Mouse (Mus musculus) left cerebral cortex, postnatal 25 days (tissue): Measurements from ENCODE around the gene Chd2. TPM values are rescaled to one million over a fixed set of nuclear protein-coding genes. Genes with fewer than 3 reads are reported as not detected.

Experiments
- DNase-seq, 2 experiments: peaks; one replicate each; pipeline ENCODE4 v3.0.0; 2022; ENCODE audit warnings: low spot score in 2 of 2, mixed read lengths in 1 of 2
- intact Hi-C: fragments of 180-260 bp; cut with DNase I; formaldehyde crosslinking; loops from one replicate; pipeline ENCODE4 v1.15.1; 2025
- total RNA-seq, 2 experiments: library from RNA; stranded (reverse); gene quantifications; 2 replicates each; pipeline ENCODE4 v1.2.3; 2021

Chd2 gene
- total RNA-seq, 2 experiments from 2014 or later, result 45.7 to 57.4 TPM

- no peak for DNase-seq
- intact Hi-C loops, result no loop called here
These were observed 62.1 kb downstream of the Chd2 start for GRCm38 (mm10) chr7:73479506-73479905.

GRCm38 (mm10) chr7:73478157-73479058, 63.2 kb downstream of the Chd2 start:
- no peak for DNase-seq
- intact Hi-C loops, result no loop called here

- intact Hi-C loops, result no loop called here
- peak in 1 of 2 experiments; percentile 70 for DNase-seq
These were observed 73.9 kb downstream of the Chd2 start for GRCm38 (mm10) chr7:73467741-73468140.

GRCm38 (mm10) chr7:73463546-73463945, 78.1 kb downstream of the Chd2 start:
- intact Hi-C loops, result no loop called here
- no peak for DNase-seq

- intact Hi-C loops, result no loop called here
- DNase-seq, result no peak
These were observed 87.5 kb downstream of the Chd2 start for GRCm38 (mm10) chr7:73454113-73454512.

- intact Hi-C loops, result no loop called here
- DNase-seq, result no peak
These were observed 89.3 kb downstream of the Chd2 start for GRCm38 (mm10) chr7:73452187-73452808.

GRCm38 (mm10) chr7:73451594-73451993, 90.0 kb downstream of the Chd2 start:
- intact Hi-C loops, result no loop called here
- DNase-seq, result no peak

- intact Hi-C loops, result no loop called here
- no peak for DNase-seq
These were observed 99.4 kb downstream of the Chd2 start for GRCm38 (mm10) chr7:73442246-73442645.

- no peak for DNase-seq
- intact Hi-C loops, result no loop called here
These were observed 99.8 kb downstream of the Chd2 start for GRCm38 (mm10) chr7:73441802-73442201.

- intact Hi-C loops, result loop anchor here (5.0 kb wide), 1 partner anchor 192 kb away; no protein-coding TSS in a partner anchor
- no peak for DNase-seq
These were observed 105.9 kb downstream of the Chd2 start for GRCm38 (mm10) chr7:73435685-73436084.

- DNase-seq, result no peak
- intact Hi-C loops, result no loop called here
These were observed 107.3 kb downstream of the Chd2 start for GRCm38 (mm10) chr7:73434336-73434677.

- intact Hi-C loops, result no loop called here
- no peak for DNase-seq
These were observed 107.8 kb downstream of the Chd2 start for GRCm38 (mm10) chr7:73433637-73434335.

GRCm38 (mm10) chr7:73428525-73428924, 113.1 kb downstream of the Chd2 start:
- DNase-seq, result no peak
- intact Hi-C loops, result no loop called here

- intact Hi-C loops, result no loop called here
- DNase-seq, result no peak
These were observed 113.8 kb downstream of the Chd2 start for GRCm38 (mm10) chr7:73427794-73428193.

GRCm38 (mm10) chr7:73426752-73427386, 114.8 kb downstream of the Chd2 start:
- intact Hi-C loops, result no loop called here
- no peak for DNase-seq

GRCm38 (mm10) chr7:73426235-73426634, 115.4 kb downstream of the Chd2 start:
- intact Hi-C loops, result no loop called here
- DNase-seq, result no peak

- DNase-seq, result no peak
These were observed 116.2 kb downstream of the Chd2 start for GRCm38 (mm10) chr7:73425451-73425850.

GRCm38 (mm10) chr7:73424705-73425104, 116.9 kb downstream of the Chd2 start:
- no peak for DNase-seq
- intact Hi-C loops, result loop anchor here (5.0 kb wide), 2 partner anchors 832 to 882 kb away; no protein-coding TSS in a partner anchor

More at GRCm38 (mm10) chr7:73425451-73425850, 116.2 kb downstream of the Chd2 start:
- intact Hi-C loops, result no loop called here

- intact Hi-C loops, result loop anchor here (5.0 kb wide), 2 partner anchors 832 to 882 kb away; no protein-coding TSS in a partner anchor
- no peak for DNase-seq
These were observed 117.4 kb downstream of the Chd2 start for GRCm38 (mm10) chr7:73424243-73424642.

GRCm38 (mm10) chr7:73423236-73423635, 118.4 kb downstream of the Chd2 start:
- peak; percentile 64 to 90 for DNase-seq
- intact Hi-C loops, result loop anchor here (2.0 to 5.0 kb wide), 3 partner anchors 22 to 881 kb away; no protein-coding TSS in a partner anchor
